Mouse (Mus musculus) large intestine, adult 2 months (tissue): ENCODE data around the gene Brap. TPM values are rescaled to one million over a fixed set of nuclear protein-coding genes. Genes with fewer than 3 reads are reported as not detected.
"Not testable (repeated sequence)": the region's sequence is repeated elsewhere in the genome, so short reads cannot be mapped to it uniquely, and the experiment has no call there.

Source experiments
- DNase-seq: peaks from one replicate; pipeline ENCODE4 v3.0.0-alpha.2; 2012; ENCODE audit warnings: low read depth, low spot score
- WGBS: fragments of 180-500 bp; shearing (Covaris S2); methylation state at CpG from one replicate; pipeline ENCODE4 v1.1.7; 2018; 5-methylcytosine and 5-hydroxymethylcytosine counted together
- polyA plus RNA-seq: library from polyadenylated mRNA; depleted of rRNA; stranded (reverse); fragments of >200 nt; gene quantifications from 2 replicates; pipeline ENCODE4 v1.2.3, GENCODE M21; 2012; rRNA removed

Brap gene
- 18.7 and 22.7 TPM in 2 replicates for polyA plus RNA-seq

DNA sequence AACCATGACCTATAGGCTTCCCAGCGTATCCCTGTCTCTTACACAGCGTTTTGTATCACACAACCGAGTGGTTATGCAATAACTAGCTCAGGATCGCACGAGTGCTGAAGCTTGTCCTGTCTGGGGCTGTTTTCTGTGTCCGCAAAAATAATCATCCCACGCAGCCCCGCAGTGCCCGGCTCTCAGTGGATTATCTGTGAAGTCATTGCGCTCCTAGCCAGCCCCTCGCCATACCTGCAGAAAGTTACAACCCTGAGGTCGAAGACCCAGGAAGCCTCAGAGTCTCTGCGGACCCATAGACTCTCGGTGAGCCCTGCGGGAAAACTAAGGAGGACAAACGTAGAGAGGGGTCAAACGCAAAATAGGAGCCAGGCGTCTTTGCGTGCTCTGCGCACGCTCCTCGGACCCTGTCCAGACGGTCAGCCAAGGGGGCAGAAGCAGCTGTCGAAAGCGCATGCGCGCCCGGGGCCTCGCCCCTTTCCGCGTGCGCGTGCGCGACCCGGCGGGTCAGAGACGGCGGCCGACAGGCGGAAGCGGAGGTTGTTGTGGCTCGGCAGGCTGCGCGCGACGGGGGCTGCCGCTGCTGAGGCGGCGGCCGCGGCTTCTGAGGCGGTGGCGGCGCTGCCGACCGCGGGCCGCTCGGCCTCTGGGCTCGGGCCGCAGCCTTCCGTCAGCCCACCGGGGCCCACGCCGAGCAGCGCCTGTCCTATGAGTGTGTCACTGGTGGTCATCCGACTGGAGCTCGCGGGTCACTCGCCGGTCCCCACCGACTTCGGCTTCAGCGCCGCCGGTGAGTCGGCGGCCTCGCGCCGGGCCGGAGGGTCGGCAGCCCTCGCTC is at the start of gene Brap, which contains the start of gene Acad10:
Gene Brap, plus strand, starts transcription at position 505 of the 838 bp plus-strand sequence.
Gene Acad10, minus strand, starts transcription at position 456 of the 838 bp plus-strand sequence.
- peak; percentile 67 for DNase-seq
- WGBS: under 1% methylated on average over 85 of the region's 85 CpGs

DNA sequence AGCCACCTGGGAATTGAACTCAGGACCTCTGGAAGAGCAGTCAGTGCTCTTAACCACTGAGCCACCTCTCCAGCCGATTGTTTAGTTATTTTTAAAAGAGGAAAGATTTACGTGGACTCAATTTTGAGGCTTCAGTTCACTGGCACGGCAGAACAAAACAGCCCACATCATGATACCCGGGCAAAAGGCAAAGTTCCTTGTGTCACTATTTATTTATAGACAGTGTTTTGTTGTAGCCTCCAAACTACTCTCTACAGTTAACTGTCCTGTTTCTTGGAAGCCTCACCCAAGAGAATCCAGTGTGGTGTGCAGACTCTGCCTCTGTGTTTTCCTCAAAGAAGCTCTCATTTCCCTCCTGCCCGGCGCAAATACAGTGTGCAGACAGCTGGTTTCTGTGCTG is 48.3 kb upstream of the Brap start:
- WGBS: 77% methylated on average over 6 of the region's 6 CpGs
- DNase-seq: no peak

- 79% methylated on average over 3 of the region's 3 CpGs for WGBS
- DNase-seq: not testable (repeated sequence)
Observed at GRCm38 (mm10) chr5:121614921-121615320, 45.4 kb upstream of the Brap start.

- under 1% methylated on average over 58 of the region's 58 CpGs for WGBS
- peak; percentile 39 for DNase-seq
Observed at GRCm38 (mm10) chr5:121618592-121619513, 41.5 kb upstream of the Brap start, which contains the start of gene Acad12. Gene Acad12, minus strand, starts transcription at chr5:121618938.

DNA sequence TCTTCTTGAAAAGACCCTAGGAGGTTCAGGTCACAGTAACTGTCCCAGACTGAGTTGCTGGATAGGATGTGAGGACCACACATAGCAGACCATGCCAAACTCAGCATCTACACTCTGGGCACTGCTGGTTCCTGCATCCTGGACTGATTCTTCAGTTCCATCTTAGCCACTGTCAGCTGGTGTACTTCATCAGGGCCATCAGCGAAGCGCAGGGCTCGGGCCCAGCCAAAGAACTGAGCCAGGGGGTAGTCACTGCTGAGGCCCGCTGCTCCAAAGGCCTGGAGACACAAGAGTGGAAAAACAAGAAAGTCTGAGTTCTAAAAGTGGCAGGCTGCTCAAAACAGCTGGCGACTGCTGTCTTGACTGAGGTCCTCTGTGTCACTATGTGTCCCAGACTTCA is 39.3 kb upstream of the Brap start:
- WGBS: 88% methylated on average over 5 of the region's 5 CpGs

DNA sequence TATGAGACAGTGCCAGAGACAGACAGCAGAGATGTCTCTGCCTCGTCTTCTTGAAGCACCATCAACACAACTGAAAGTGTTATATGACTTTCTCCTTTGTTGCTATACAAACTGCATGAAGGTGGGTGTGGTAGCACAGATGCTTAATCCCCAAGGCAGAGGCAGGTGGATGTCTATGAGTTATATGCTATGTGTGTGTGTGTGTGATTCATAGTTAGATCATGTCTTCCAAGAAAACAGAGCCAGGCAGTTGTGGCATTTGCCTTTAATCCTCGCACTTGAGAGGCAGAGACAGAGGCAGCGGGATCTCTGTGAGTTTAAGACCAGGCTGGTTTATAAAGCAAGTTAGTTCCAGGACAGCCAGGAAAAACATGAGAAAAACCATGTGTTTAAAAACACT is 37.1 kb upstream of the Brap start:
- no peak for DNase-seq
- 72% methylated on average over 3 of the region's 3 CpGs for WGBS

More for the DNA sequence above, 39.3 kb upstream of the Brap start:
- DNase-seq: no peak

DNA sequence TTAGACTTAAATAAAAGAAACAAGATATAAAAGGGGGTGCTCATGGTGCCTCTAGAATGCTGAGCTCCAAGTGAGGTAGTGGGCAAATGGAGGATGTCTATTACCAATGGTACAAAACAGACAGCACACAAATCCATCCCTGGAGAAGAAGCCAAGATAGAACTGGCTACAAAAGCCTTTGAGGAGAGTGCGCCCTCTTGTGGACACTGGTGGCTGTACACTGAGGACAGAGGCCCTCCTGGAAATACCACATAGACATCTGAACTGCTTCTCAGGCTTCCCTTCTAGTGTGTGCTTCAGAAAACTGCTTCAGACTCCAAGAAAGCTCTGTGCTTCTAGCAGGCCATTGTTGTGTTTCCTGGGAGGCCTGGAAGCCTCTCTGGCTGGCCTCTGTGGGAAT is 32.5 kb upstream of the Brap start:
- WGBS: 0% methylated on average over 1 of the region's 1 CpGs
- no peak for DNase-seq

DNA sequence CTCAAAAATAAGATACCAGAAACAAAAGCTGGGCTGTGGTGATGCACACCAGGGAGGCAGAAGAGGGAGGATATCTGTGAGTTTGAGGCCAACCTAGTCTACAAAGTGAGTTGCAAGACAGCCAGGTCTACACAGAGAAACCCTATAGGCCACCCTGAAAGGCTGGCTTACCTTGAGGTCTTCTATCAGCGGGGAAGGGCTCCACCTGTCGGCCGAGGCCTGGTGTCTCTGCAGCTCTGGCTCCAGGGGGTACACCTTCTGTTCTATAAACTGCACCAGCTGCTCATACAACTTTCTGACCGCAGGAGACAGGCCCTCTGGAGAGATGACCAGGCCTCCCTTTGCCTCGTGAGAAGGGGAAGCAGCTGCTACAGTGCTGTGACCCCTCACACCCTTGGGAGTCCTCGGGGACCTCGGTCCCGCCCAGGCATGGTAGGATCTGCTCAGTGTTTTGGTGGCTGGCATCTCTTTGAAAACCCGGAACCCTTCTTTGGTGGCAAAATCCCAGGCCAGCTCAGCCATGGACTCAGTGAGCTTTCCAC is 29.2 kb upstream of the Brap start:
- 70% methylated on average over 8 of the region's 9 CpGs for WGBS
- not testable (repeated sequence) for DNase-seq

GRCm38 (mm10) chr5:121632804-121633203 is 27.6 kb upstream of the Brap start:
- 55% methylated on average over 3 of the region's 3 CpGs for WGBS
- DNase-seq: no peak

DNA sequence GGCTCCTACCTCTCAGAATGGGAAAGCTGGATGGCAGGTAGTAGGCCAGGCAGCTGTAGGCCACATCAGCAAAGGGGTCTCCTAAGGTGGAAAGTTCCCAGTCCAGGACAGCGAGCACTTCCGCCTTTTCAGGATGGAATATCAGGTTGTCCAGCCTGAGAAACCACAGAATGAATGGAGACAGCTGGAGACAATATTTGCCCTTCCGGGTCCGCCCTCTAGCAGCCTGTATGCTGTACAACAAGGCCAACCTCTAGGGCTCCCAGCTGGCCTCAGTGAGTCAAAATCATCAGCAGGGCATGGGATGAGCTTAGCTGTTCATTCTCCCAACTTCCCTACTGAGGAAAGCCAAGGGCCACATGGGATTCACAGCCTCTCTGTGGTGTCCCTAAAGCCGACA is 25.7 kb upstream of the Brap start:
- DNase-seq: no peak
- WGBS: 88% methylated on average over 5 of the region's 5 CpGs

DNA sequence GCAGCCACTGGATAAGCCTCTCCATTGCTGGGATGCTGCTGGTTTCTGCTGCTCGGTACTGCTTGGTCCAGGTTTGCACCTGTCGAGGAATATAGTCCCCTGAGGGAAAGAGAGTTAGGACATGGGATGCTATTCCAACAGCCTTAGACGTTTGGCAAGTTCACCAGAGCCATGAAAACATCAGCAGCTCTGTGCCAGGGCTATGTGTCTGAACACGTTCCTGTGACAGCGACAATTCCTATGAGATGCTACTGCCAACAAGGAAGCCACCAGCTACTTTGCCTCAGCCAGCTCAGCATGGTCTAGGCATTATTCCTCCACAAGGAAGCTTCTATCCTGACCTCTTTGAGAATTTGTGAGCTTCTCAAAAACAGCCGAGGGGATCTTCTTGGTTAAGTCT is 23.1 kb upstream of the Brap start:
- 84% methylated on average over 6 of the region's 6 CpGs for WGBS

DNA sequence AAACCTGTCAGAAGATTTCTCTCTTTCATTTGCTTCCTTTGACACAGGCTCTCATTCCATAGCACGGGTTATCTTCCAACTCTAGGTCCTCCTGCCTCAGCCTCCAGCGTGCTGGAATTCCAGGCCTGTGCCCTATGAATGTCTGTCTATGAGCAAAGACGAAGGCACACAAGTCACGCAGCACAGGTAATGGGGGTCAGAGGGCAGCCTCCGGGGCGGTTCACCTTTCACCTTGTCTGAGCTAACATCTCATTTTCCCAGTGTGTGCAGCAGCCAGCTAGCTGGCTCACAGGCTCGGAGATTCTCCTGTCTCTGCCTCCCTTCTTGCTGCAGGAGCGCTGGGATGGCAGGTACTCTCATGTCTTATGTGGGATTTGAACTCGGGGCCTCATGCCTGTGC is 20.8 kb upstream of the Brap start:
- no peak for DNase-seq
- WGBS: 91% methylated on average over 9 of the region's 9 CpGs

More for the DNA sequence above, 23.1 kb upstream of the Brap start:
- DNase-seq: no peak

DNA sequence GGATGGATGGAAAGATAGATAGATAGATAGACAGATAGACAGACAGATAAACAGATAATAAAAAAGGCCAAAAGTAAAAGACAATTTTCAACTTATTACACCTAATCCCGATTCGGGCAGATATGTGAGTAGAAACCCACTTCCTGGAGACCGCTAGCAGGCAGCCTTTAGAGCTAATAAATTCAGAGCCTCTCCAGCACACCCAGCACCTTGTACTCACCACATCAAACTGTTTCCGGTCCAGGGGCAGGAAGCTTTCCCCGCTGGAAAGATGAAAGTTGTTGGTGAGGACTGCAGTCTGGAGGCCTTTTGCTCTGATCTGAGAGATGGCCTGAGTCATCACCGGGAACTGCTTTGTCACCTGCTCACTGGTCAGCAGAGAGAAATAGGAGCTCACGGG is 11.2 kb upstream of the Brap start:
- 75% methylated on average over 7 of the region's 7 CpGs for WGBS
- no peak for DNase-seq

DNA sequence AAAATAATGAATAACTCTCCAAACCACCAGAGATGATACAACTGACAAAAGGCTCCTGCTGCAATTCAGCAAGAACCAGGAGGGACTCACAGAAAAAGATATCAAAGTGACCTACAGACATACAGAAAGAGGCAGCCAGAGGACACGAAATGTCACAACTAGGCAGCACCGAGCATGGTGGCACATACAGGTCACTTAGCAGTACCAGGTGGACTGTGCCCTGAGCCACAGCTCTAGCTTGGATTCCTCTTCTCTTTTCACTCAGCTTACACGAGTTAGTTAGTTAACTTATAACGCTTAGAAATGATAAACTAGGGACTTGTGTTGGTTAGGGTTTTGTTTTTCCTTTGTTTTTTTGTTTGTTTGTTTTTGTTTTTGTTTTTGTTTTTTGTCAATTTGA is 5.8 kb upstream of the Brap start:
- 85% methylated on average over 4 of the region's 4 CpGs for WGBS
- no peak for DNase-seq

DNA sequence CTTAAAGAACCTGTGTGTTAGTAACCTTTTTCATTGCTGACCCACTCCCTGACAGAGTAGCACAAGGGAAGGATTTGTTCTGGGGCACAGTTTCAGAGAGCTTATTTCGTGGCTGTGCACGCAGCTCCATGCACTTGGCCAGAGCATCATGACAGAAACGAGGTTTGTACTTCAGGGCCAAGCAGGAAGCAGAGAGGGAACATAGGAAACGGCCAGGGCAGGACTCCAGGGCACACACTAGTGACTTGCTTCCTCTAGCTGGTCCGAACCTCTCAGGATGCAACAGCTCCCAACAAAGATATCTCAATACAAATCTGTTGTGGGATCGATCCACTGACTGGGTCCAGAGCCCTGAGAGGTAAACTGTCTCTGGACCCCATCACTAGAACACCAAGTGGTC is 3.5 kb upstream of the Brap start:
- not testable (repeated sequence) for DNase-seq
- WGBS: 67% methylated on average over 6 of the region's 6 CpGs

DNA sequence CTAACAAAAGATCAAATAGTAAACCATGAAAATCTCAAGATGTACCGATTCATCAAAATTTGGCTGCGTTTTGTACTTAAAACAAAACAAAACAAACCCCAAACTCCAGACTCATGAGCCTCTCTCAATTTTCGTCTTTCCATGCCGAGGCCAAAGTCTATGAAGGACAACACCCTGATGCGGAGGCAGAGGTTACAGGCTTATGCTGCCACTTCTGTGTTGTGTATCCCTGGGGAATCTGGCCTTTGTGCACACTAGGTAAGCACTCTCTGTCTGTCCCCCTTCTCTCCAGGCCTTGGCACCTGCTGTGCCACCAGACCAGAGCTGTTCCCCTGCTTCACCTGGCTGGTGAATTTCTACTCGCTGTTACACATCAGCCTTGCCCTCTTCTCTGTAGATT is 2.7 kb upstream of the Brap start:
- WGBS: 75% methylated on average over 6 of the region's 6 CpGs
- not testable (repeated sequence) for DNase-seq

GRCm38 (mm10) chr5:121660897-121661254 is 513 bp downstream of the Brap start:
- 0% methylated on average over 26 of the region's 26 CpGs for WGBS
- no peak for DNase-seq

- WGBS: 89% methylated on average over 5 of the region's 5 CpGs
Observed at GRCm38 (mm10) chr5:121661494-121661893, 1.1 kb downstream of the Brap start.

GRCm38 (mm10) chr5:121663456-121663855 is 3.1 kb downstream of the Brap start:
- no peak for DNase-seq
- WGBS: 84% methylated on average over 8 of the region's 8 CpGs

More at GRCm38 (mm10) chr5:121661494-121661893, 1.1 kb downstream of the Brap start:
- no peak for DNase-seq

DNA sequence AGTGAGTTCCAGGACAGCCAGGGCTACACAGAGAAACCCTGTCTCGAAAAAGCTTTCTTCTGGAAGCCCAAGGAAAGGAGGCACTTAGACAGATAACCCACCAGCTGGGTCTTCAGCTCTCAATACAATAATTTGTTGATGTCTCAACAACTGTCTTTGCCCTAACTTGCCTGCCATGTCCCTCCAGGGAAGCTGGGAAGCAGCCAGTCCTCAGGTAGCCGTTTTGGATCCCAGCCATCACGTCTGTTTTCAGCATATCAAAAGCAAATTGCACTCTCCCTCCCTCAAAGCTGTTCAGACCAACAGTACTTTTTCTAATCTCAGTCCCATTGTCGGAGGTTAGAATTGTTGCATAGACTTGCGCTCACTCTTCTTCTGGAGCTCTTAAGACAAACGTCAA is 3.7 kb downstream of the Brap start:
- WGBS: 88% methylated on average over 6 of the region's 6 CpGs
- DNase-seq: no peak
